Mouse (Mus musculus) c-Kit-positive CD71-positive TER-119-negative erythroid progenitor cells, embryonic 14.5 days (primary cell): Measurements from ENCODE around the gene Zhx3.
A peak's percentile ranks its signal among the peaks of the same experiment; 100 is the strongest.

Experiments used
- DNase-seq: peaks from one replicate; pipeline ENCODE4 v3.0.0-alpha.2; 2013; ENCODE audit warnings: low read depth

The Zhx3 gene

GRCm38 (mm10) chr2:160729851-160730796 is 142.7 kb downstream of the Zhx3 start:
- no peak for DNase-seq

- no peak for DNase-seq
Observed at GRCm38 (mm10) chr2:160729436-160729835, 143.4 kb downstream of the Zhx3 start.

- no peak for DNase-seq
Observed at GRCm38 (mm10) chr2:160728972-160729371, 143.8 kb downstream of the Zhx3 start.

GRCm38 (mm10) chr2:160725877-160726864 is 146.6 kb downstream of the Zhx3 start:
- no peak for DNase-seq

- no peak for DNase-seq
Observed at GRCm38 (mm10) chr2:160724536-160724935, 148.3 kb downstream of the Zhx3 start.

GRCm38 (mm10) chr2:160723613-160724375 is 149.0 kb downstream of the Zhx3 start:
- DNase-seq = no peak

- DNase-seq = no peak
Observed at GRCm38 (mm10) chr2:160722714-160723113, 150.1 kb downstream of the Zhx3 start.

- no peak for DNase-seq
Observed at GRCm38 (mm10) chr2:160718811-160719210, 154.0 kb downstream of the Zhx3 start.

- peak; percentile 48 for DNase-seq
Observed at GRCm38 (mm10) chr2:160717269-160717668, 155.5 kb downstream of the Zhx3 start.

GRCm38 (mm10) chr2:160715463-160716030 is 157.3 kb downstream of the Zhx3 start:
- no peak for DNase-seq

GRCm38 (mm10) chr2:160707673-160708072 is 165.1 kb downstream of the Zhx3 start:
- DNase-seq = no peak

GRCm38 (mm10) chr2:160702824-160703223 is 170.0 kb downstream of the Zhx3 start:
- DNase-seq = no peak

GRCm38 (mm10) chr2:160701603-160702002 is 171.2 kb downstream of the Zhx3 start:
- DNase-seq = no peak

GRCm38 (mm10) chr2:160700271-160700670 is 172.5 kb downstream of the Zhx3 start:
- DNase-seq = no peak
